Mouse (Mus musculus) embryo, embryonic 11.5 days (tissue): ENCODE data around the gene Dram1.
"Not testable (repeated sequence)": the region's sequence is repeated elsewhere in the genome, so short reads cannot be mapped to it uniquely, and the experiment has no call there.

Experiments used
- DNase-seq: peaks from one replicate; pipeline ENCODE4 v3.0.0-alpha.2; 2012; ENCODE audit warnings: low read depth, low spot score

Gene Dram1

DNA sequence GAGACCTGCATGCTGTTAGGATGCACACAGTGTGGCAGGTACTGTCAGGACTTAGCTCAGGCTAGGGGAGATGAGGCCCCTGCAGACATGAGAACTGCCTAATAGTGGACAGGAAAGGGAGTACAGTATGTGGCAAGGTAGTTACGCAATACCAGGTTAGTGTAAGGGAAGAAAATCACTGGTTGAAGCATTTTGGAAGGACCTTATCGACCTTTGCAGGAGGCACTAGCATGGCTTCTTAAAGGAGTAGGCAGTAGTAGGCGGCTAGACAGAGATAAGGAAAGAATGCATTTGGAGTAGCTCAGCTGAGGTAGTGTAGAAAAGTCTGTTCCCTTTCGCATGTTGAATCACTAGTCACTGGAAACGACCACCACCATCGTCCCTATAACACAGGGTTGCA is 6.9 kb upstream of the Dram1 start:
- DNase-seq = no peak

DNA sequence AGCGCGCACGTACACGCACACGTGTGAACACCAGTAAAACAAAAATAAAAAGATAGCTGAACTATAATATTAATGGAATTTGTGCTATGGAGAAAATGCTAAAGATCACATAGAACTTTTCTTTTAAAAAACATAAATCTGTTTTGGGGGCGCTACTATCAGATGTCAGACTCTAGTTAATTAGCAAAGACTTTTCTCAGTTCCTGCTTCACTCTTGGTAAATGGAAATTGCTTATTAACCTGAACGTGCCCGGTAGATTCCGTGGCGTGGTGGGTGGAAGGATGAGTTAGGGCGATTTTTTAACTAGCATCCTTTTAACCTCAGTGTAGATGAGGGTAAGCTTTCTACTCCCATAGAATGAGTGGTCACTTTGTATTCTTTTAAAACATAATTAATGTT is 6.4 kb upstream of the Dram1 start:
- DNase-seq = no peak

DNA sequence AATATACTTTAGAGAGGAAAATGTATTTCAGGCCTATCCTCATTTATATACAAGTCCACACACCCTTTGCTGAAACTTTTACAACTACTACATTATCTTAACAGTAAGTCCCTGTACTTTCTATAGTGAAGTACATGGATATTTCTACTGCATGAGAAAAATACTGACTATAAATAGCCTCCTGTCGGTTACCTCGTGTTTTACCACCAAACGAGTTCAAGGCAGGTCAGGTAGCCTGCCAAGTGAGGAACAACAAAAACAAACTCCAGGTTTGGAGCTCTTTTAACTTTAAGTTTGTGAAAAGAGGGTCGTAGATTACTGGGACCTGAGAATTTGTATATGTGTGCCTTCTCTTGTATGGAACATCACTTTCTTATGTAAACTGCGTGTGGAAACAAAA is 5.2 kb upstream of the Dram1 start:
- no peak for DNase-seq

DNA sequence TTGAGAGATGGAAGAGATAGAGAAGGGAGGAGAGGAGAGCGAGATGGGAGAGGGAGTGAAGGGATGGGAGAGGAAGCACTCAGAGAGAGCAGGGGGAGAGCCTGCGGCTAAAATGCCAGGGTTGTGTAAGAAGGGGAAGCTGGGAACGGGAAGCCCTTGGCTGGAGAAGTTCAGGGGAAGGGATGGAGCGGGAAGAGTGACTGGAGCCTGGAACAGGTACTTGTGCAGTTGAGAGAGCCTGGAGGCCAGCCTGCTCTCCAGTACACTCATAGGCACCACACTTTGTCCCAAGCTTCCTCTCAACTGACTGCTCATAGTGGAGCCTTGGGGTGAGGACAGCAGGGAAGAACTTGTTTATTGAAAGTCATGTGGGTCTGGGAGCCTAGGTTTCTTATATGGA is 4.6 kb upstream of the Dram1 start:
- DNase-seq = no peak

DNA sequence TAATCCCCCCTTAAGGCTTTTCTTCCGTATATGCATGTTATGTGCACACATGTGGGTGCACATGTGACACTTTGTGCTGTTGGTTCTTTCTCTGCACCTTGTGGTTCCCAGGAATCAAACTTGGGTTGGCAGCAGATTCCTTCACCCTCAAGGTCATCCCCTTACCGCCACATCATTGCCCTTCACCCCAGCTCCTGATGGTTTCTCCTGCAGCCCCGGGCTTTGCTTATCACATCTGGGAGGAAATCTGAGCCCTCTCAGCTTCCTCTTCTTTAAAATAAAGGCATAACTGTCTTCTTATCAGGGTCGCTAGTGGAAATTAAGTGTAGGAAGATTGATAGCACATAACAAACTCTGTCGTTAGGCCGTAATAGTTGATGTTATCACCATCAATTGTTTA is 3.1 kb upstream of the Dram1 start:
- DNase-seq = no peak

DNA sequence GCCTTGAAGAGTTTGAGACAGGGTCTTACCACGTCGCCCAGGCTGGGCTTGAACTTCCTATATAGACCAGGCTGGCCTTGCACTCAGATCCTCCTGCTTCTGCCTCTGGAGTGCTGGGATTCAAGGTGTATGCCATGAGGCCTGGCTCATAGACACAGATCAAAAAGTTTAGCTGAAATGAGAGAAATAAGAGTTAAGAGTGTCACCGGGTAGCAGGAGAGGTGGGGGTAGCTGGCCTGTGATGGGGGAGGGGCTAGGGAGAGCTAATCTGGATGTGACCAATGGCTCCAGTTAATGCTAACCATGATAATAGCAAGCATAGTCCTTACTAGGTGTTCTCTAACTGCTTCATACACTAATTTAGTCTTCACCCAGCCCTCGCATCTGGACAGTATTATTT is 2.4 kb upstream of the Dram1 start:
- DNase-seq = no peak

DNA sequence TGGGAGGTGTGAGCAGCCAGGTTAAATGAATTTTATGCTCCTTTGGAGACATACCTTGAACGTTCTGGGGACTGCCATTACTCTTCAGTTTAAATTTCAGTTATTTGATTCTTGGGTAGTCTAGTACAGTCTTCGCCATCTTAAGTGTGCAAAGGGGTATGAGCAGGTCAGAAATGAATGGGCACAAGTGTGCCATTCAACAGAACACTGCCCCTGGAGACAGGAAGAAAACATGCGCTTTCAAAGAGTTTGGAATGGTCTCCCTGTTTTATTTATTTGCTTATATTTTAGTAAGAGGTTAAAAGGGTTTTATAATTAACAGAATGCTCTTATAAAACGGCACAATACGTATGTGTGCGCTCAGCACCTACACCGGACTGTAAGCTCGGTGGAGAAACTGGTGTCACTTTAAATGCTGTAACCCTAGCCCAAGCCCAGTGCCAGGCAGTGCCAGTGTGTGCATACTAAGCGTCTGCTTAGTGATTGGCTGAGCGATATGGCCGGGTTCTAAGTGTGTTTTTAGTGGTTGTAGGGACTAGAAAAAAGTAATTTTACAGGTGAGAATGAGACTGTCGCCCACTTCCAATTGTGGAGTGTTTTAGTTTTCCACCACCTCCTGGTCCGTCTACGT is 1.7 kb upstream of the Dram1 start:
- DNase-seq = no peak

DNA sequence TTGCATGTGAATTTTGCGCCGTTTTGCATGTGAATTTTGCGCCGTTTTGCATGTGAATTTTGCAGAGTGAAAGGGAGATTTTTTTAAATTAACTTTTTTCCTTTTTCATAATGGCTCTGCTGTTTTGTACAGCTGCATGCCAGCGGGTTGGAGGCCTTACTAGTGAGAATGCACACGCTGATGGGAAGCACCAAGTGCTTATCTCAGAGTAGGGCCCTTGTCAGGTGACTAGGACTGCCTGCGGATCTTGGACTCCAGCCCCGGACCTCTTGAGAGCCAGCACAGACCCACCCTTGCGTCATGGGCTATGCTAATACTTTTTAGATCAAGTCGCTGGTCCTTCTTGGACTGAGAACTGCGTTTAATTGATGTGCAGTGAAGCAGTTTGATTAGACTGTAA is 1.1 kb upstream of the Dram1 start:
- DNase-seq = no peak

DNA sequence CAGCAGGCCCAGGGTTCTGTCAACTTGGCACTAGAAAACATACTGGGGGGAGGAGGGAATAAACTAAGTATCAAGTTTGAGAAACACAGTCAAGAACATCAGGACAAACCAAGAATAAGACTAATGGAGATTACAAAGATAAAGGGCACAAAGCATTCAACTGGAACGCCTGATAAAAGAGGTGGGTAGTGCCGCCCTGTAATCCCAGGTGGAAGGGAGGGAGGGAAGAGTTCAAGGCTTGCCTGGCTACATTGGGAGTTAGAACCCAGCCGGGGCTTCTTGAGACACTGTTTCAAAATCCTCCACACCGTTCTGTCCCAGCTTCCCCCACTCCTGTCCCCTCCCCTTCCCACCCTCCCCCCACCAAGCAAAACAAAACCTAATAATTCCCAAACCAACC is 1.2 kb downstream of the Dram1 start:
- DNase-seq = no peak

DNA sequence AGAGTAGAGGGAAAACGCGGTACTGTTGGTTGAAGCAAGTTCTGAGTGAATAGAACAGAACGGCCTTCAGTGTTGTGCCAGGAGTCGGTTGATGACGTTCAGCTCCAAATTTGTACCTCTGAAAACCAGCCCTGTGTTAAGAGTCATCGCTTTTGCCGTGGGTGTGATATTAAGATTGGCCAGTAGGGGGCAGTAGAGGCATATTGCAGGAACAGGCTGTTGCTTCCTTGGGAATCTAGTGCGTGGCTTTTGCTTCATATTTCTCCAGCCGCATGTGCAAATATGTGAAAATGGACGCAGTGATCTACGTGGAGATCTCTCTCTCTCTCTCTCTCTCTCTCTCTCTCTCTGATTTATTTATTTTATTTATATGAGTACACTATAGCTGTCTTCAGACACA is 2.1 kb downstream of the Dram1 start:
- DNase-seq = peak; percentile 79

DNA sequence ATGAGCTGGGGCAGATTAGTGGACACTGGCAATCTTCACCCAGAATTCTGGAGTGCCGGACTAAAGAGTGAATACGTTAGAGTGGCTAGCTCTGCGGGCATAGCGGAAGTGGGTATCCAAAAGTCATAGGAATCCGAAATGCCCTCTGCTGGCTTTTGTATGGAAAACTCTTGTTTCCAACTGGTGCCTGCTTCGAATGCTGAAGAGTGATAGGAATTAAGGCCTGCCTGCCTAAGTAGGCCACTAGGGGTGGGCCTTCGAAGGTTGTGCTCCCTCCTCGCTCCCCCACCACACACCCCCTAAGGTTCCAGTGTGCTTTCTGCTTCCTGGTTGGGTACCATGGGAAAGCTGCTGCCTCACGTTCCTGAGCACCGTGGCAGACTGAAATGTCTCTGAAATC is 3.9 kb downstream of the Dram1 start:
- no peak for DNase-seq

DNA sequence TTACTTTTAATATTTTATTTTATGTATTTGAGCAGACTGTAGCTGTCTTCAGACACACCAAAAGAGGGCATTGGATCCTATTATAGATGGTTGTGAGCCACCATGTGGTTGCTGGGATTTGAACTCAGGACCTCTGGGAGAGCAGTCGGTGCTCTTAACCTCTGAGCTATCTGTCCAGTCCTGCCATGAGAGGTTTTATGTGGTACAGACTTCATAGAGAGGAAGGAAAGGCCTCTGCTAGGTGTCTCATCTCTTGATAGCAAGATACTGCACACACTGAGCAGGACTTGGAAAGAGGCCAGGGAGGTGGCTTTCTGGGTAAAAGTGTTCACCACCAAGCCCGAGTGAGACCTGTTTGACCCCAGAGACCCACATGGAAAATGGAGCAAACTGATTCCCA is 5.9 kb downstream of the Dram1 start:
- not testable (repeated sequence) for DNase-seq

DNA sequence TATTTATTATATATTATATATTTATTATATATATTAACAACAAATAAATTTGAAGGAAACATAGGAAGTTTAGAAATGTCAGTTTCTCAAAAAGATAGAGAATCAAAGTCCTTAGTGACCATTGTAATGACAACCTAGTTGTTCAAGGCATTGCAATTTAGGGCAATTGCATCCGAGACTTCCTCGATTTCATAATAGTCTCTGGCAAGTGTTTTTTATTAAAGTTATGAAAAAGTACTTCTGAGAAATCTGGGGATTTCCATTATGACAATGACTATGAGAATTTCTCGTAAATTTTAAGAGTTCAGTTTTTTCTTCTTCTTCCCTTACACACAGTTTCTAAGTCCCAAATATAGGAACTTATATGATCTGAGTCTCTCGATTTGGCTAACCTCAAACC is 6.4 kb downstream of the Dram1 start:
- no peak for DNase-seq

DNA sequence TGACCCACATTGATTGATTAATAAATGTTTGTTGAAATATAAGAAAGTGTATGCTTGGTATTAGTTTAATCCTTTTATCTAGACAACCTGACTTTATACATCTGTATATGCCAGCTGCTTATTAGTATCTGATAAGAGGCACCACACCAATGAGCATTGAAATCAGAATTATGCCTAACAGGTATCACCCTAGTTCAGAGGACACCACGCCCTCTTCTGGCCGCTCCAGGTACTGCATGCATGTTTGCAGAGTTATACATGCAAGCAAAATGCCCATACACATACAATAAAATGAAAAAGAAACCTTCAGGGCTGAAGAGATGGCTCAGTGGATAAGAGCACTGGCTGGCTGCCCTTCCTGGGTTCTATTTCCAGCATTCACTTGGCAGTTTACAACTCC is 7.1 kb downstream of the Dram1 start:
- no peak for DNase-seq

DNA sequence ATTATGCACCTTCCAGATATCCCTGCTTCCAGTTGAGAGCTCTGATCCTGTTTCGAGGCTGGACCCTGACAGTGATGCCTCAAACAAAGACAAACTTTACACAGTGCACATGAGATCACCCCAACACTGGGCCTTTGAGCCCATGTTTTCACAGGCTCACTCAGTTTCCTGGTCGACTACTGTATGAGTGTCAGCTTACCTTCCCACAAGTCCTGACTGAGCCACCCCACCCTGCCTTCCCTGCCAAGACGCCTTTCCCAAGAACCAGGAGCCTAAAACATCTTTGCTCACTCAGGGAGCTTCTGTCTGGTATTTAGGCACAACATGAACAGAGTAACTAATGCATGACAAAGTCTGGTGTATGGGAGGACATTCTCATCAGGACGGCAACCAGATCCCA is 9.6 kb downstream of the Dram1 start:
- DNase-seq = no peak

DNA sequence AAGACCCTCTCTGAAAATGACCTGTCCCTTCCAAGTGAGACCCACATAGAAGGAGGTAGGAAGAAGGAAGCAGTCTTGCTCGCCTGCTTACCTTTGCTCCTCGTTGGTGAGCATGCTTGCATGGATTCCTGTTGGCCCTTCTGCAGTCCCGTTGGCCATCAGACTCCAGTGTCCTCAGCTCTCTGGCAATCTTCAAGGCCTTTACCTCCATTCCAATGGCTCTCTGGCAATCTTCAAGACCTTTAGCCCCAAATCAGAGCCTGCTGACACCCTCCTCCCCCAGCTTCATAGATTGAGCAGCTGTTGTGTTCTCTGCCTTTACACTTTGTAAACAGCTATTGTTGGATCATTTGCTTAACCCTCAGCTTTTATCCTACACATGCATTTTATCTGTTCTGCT is 14.7 kb downstream of the Dram1 start:
- DNase-seq = no peak

DNA sequence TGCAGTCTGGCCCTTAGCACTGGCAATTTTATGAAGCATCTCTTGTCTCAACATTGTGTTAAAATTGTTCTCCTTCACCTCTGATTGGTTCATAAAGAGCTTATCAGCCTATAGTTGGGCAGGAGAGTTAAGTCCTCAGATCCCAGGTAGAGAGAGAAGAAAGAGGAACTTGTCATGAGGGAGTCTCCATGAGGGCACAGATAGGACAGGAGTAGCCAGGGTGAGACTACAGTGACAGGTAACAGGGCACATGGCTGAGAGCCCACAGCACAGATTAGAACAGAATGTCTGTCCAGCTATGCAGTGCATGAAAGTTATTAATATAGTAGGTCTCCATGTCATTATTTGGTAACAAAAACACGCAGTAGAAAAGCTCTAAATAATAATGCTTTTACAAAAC is 16.7 kb downstream of the Dram1 start:
- DNase-seq = no peak

DNA sequence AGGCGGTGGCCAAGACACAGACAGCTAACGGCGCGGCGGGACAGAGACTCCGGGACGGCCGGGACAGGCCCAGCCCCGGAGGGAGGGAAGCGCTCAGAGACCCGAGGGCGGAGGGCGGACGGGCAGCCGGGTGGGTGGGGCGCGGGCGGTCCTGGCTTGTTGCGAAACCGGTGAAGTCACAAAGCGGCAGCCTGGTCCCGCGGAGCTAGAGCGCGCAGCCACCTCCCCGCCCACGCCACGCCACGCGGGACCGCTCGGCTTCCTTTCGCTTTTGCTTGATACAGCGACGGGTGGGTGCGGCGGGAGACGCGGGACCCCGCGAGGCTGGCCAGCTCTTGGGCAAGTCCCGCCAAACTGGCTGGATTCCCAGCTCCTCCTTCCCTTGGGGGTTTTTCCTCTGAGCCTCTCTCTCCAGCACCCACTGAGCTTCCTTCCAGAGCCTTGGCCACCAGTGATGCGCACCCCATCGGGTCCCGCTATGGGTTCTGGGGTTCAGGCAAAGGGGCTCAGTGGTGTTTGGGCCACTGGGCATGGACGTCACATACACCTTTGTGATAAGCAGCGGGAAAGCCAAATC is 21.8 kb downstream of the Dram1 start:
- DNase-seq = no peak

DNA sequence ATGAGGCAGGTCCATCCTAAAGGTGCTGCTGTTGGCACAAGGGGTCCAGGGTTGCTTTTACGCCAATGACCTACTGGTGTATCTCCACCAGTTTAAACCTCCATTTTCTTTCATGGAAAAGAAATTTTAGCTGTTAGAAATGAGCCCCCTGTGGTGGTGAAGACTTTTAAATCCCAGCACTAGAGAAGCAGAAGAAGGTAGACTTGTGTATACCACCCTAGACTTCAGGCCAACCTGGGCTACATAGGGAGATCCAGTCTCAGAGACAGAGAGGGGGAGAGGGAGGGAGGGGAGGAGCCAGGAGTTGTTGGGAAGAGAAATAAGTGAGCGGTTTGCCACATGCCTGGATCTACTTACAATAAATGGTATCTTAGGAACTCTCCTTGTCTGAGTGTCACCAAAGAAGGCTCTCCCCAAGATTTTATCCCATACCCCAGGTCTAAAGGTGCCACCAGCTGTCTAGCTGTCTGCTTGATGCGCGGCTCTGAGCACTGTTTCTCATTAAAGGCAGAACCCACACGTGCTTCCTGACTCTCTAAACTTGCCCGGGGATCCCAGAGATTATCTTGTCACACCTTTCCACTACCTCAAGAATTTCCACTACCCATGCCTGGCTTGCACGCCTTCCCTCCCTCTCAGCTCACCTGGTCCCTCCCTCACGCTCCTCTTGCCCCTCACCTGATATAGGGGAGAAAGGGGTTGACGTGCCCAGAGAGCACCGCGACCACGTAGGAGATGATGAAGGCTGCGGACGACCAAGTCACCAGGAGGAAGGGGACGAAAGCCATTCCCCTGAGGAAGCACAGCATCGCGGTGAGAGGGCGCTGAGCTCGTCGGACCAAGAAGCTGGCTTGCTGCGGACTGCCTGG is 22.5 kb downstream of the Dram1 start:
- no peak for DNase-seq

DNA sequence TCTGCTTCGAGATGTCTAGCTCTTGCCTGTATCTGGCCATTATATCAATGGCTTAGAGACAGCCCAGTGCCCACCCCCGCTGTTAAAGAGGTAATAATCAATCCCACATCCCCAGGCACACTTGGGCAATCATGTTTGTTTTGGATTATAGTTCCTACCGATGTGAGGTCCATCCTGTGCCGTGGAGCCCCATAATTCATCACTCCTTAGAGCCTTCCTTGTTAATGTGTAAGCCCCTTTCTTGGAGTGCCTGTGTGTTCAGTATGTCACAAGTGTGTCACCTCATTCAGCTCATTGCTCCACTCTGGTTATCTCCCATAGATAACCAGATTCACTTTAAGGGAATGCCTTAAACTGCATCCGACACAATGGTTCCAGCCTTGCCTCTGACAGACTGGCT is 24.3 kb downstream of the Dram1 start:
- no peak for DNase-seq

DNA sequence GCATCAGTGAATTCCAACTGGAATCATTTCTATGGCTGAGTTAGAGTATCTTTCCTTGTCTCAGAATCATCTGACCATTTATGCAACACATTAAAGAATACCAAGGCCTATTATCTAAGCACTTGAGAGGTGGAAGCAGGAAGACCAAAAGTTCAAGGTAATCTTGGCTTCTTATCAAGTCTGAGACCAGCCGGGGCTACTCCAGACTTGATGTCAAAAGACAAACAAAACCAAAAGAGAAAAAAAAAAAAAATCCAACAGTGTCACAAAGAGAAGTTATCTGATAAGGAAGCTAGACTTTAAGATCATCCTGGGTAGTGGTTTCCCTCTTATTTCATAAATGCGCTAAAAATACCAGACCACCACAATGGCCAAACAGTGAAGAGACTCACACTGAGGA is 26.3 kb downstream of the Dram1 start:
- no peak for DNase-seq

DNA sequence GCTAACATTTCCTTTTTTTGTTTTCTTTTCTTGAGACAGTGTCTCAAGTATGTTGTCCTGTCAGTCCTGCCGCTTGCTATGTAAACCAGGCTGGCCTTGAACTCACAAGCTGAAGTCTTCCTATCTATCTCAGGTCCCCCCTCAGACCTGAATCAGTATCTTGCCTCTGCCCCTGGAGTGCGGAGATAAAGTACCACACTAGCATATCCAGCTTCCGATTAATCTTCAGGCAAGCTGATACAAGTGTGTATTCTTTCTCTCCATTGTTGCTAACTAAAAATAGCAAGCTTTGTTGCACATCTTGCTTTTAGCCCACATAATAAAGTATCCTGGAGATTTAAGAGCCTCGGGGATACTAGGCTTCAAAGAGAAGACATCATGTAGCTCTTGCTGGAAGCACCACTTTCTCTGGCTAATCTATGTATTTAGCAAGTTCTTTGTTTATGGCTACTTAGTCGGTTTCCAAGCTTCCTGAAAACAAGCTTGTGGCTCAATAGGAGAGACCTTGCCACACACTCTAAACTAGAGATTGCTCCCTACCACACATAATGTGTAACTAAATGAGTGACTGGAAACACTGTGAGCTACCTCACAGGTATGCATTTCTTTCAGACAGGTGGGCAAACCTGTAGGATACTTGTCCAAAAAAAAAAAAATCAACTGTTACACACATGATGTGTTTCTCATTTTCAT is 27.3 kb downstream of the Dram1 start:
- DNase-seq = no peak

DNA sequence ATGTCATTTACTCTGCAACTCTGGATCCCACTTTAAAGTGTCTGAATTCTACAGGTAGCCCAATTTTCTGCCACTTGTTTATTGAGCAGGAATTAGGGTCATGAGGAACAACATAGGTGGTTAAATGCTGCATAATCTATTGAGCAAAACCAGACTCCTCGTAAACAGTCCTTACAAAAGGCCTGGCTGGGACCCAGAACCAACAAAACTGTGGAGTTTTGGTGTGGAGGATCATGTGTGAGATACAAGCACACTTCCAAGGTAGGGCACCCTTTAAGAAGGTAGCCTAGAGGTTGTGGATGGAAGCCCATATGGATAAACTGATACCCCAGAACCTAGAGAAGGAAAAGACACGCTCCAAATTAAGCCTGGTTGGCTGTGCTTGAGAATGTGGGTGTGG is 28.2 kb downstream of the Dram1 start:
- no peak for DNase-seq
